Mouse (Mus musculus) forebrain, embryonic 12.5 days (tissue): Measurements from ENCODE around the gene Ifna4. TPM values are rescaled to one million over a fixed set of nuclear protein-coding genes. Genes with fewer than 3 reads are reported as not detected.

ENCODE experiments used
- ATAC-seq: fragments of 200-750 bp; cut with Nextera tagmentation; 2 replicates; pipeline ENCODE4 v1.8.0; 2017; ENCODE audit warnings: moderate TSS enrichment; ENCODE audit not compliant: low FRiP score
- H3K27ac ChIP-seq: fragments of 300-500 bp; sonication (generic); 2 replicates; pipeline ENCODE4 v1.5.1; 2016; ENCODE audit warnings: mild to moderate bottlenecking
- H3K27me3 ChIP-seq: fragments of 300-500 bp; sonication (generic); 2 replicates; pipeline ENCODE4 v1.6.1; 2016; ENCODE audit warnings: mild to moderate bottlenecking
- H3K36me3 ChIP-seq: fragments of 300-500 bp; sonication (generic); replicated peaks from 2 replicates; pipeline ENCODE4 v1.6.1; 2016; ENCODE audit warnings: mild to moderate bottlenecking
- H3K4me1 ChIP-seq: fragments of 300-500 bp; sonication (generic); 2 replicates; pipeline ENCODE4 v1.6.1; 2016
- H3K4me2 ChIP-seq: fragments of 300-500 bp; sonication (generic); 2 replicates; pipeline ENCODE4 v1.6.1; 2016; ENCODE audit warnings: mild to moderate bottlenecking, moderate library complexity
- H3K4me3 ChIP-seq: fragments of 300-500 bp; sonication (generic); replicated peaks from 2 replicates; pipeline ENCODE4 v1.5.1; 2016; ENCODE audit warnings: mild to moderate bottlenecking
- H3K9ac ChIP-seq: fragments of 300-500 bp; sonication (generic); 2 replicates; pipeline ENCODE4 v1.6.1; 2016; ENCODE audit warnings: mild to moderate bottlenecking
- H3K9me3 ChIP-seq: fragments of 300-500 bp; sonication (generic); 2 replicates; pipeline ENCODE4 v1.6.1; 2016
- WGBS: fragments of 180-500 bp; shearing (Covaris S2); methylation state at CpG from one replicate; pipeline ENCODE4 v1.1.7; 2016; 5-methylcytosine and 5-hydroxymethylcytosine counted together
- polyA plus RNA-seq: library from polyadenylated mRNA; unstranded; fragments of >200 nt; fragmentation: Nextera tagmentation; extraction: Ambion mirVana; gene quantifications from 2 replicates; pipeline ENCODE4 v1.2.1, GENCODE M21; 2016

The Ifna4 gene
- polyA plus RNA-seq, 1 experiment from 2014 or later = not detected

GRCm38 (mm10) chr4:88867926-88868911, 26.6 kb downstream of the Ifna4 start:
- peaks cover 12% of the 10 kb centered on the region for H3K4me1 ChIP-seq
- H3K4me2 ChIP-seq = peak overlapping the region; percentile 87
- no peaks in the 10 kb centered on the region for H3K36me3 ChIP-seq
- peak overlapping the region; percentile 52 for H3K4me3 ChIP-seq
- H3K27me3 ChIP-seq = peaks cover 24% of the 10 kb centered on the region
- peak overlapping the region; percentile 61 for H3K9ac ChIP-seq
- 0 out of 2 replicates have a peak overlapping the region, but pooled peaks have one; percentile 6 for H3K27ac ChIP-seq
- peak; percentile 76 for ATAC-seq
- 8% methylated on average over 31 of the region's 31 CpGs for WGBS
- no peaks in the 10 kb centered on the region for H3K9me3 ChIP-seq

DNA sequence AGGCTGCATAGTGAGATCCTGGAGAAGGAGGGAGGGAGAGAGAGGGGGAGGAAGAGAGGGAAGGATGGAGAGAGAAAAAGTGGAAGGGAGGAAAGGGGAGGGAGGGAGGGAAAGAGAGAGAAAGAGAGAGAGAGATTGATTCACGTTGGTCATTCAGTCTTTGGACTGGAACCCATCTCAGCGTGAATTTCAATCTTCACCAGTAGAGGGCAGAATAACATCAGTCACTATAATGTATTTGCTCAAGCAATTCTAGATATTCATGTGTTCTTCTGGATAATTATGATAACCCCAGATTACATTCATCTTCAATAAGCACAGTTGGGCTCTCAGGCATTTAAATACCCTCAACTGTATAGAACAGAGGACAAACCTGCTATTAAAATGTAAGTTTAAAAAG, 31.0 kb downstream of the Ifna4 start:
- H3K9ac ChIP-seq = no peak overlapping the region
- H3K4me3 ChIP-seq = no peak overlapping the region
- H3K27me3 ChIP-seq = peaks cover 7% of the 10 kb centered on the region
- 2% methylated on average over 2 of the region's 2 CpGs for WGBS
- peak; percentile 31; the same call in 1 of the 2 replicates for ATAC-seq
- no peak overlapping the region for H3K4me2 ChIP-seq
- no peaks in the 10 kb centered on the region for H3K9me3 ChIP-seq
- no peaks in the 10 kb centered on the region for H3K36me3 ChIP-seq
- H3K27ac ChIP-seq = no peak overlapping the region
- H3K4me1 ChIP-seq = peaks cover 7% of the 10 kb centered on the region

DNA sequence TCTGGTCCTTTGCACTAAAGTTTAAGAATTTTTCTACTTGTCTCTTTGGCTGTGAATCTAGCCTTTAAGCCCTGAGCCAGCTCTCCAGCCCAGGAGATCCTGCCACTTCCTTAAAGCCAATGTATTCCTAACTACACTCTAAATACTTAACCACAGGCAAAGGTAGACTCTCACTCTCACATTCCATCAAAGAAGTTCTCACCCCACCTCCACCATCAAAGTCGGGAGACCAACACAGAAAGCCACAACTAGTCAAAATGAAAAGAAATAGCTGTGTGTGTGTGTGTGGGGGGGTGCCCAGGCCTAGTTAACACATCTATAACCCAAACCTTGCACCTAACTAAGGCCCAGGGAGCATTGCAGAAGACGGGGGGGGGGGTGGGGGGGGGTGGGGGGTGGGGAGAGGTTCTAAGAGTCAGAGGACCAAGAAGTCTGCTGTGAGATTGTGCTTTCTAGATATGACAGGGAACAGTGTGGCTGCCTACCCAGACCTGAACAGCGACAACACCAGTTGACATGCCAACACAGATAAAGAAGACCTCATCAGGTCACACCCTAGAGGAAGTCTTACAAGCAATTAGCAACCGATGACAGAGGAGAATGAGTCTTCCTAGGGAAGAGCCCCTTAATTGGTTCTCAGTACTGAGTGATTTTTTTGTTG, 33.9 kb downstream of the Ifna4 start:
- 83% methylated on average over 4 of the region's 4 CpGs for WGBS
- ATAC-seq = no peak
- no peak overlapping the region for H3K4me3 ChIP-seq
- H3K27me3 ChIP-seq = peaks cover 6% of the 10 kb centered on the region; the same call in 1 of the 2 replicates
- no peaks in the 10 kb centered on the region for H3K4me1 ChIP-seq
- no peaks in the 10 kb centered on the region for H3K36me3 ChIP-seq
- no peak overlapping the region for H3K9ac ChIP-seq
- H3K9me3 ChIP-seq = no peaks in the 10 kb centered on the region
- H3K4me2 ChIP-seq = no peak overlapping the region
- H3K27ac ChIP-seq = no peak overlapping the region

DNA sequence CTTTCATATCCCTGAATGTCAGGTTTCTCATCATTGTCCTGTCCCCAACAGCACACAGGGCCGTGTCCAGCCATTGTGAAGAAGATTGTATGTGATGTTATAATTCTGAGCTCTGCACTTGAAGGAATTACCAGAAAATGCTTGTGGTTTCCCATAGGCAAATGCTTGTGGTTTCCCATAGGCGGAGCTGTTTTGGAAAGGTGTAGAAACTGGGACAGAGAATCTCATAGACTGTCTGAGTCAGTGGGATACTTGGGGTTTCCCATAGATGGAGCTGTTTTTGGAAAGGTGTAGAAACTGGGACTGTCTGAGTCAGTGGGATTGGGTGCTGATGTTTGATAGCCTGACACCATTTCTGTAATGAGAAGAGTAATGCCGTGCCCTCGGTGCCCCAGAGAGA, 34.9 kb downstream of the Ifna4 start:
- H3K27me3 ChIP-seq = peaks cover 5% of the 10 kb centered on the region; the same call in 1 of the 2 replicates
- H3K4me3 ChIP-seq = no peak overlapping the region
- H3K9me3 ChIP-seq = no peaks in the 10 kb centered on the region
- no peak overlapping the region for H3K4me2 ChIP-seq
- H3K9ac ChIP-seq = no peak overlapping the region
- H3K36me3 ChIP-seq = no peaks in the 10 kb centered on the region
- no peak for ATAC-seq
- 80% methylated on average over 4 of the region's 4 CpGs for WGBS
- H3K4me1 ChIP-seq = no peaks in the 10 kb centered on the region
- H3K27ac ChIP-seq = no peak overlapping the region

DNA sequence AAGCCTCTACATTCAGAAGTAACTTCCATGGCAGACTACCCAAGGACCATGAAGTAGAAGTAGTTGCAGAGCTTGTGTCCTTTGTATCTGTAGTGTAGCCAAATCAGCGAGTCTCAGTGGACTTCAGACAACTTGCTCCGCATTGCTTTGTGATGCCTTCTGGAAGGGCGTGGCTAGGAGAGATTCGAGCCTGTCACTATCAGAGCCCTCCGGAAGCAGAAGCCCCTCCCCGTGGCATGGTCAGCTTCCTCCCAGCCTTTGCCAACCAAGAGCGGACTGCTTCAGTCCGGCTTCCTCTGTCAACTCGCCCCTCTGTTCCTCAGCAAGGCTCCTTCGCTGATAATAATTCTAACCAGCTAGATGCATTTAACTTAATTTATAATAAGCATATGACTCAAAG, 36.6 kb downstream of the Ifna4 start:
- no peak overlapping the region for H3K27ac ChIP-seq
- no peak for ATAC-seq
- H3K4me1 ChIP-seq = no peaks in the 10 kb centered on the region
- 59% methylated on average over 10 of the region's 10 CpGs for WGBS
- no peaks in the 10 kb centered on the region for H3K36me3 ChIP-seq
- H3K4me2 ChIP-seq = no peak overlapping the region
- H3K9ac ChIP-seq = no peak overlapping the region
- H3K9me3 ChIP-seq = no peaks in the 10 kb centered on the region
- H3K4me3 ChIP-seq = no peak overlapping the region
- H3K27me3 ChIP-seq = peaks cover 5% of the 10 kb centered on the region; the same call in 1 of the 2 replicates

GRCm38 (mm10) chr4:88878772-88879171, 37.1 kb downstream of the Ifna4 start:
- ATAC-seq = no peak
- Histone ChIP-seq H3K36me3 (no peaks in the 10 kb centered on the region), H3K4me2 (no peak overlapping the region), H3K9me3 (no peaks in the 10 kb centered on the region), H3K27ac (no peak overlapping the region), H3K4me1 (no peaks in the 10 kb centered on the region), H3K27me3 (peaks cover 5% of the 10 kb centered on the region; the same call in 1 of the 2 replicates), H3K9ac (no peak overlapping the region), H3K4me3 (no peak overlapping the region)
- WGBS = 77% methylated on average over 4 of the region's 4 CpGs

GRCm38 (mm10) chr4:88880101-88880500, 38.4 kb downstream of the Ifna4 start, which contains the start of gene Ifne:
Ifne (minus strand) TSS chr4:88880201.
- 87% methylated on average over 8 of the region's 8 CpGs for WGBS
- Histone ChIP-seq H3K9me3 (no peaks in the 10 kb centered on the region), H3K4me1 (no peaks in the 10 kb centered on the region), H3K4me3 (no peak within 1 kb of the TSS), H3K9ac (no peak within 1 kb of the TSS), H3K27me3 (peaks cover 5% of the 10 kb centered on the region; the same call in 1 of the 2 replicates), H3K4me2 (no peak within 1 kb of the TSS), H3K27ac (no peak within 1 kb of the TSS), H3K36me3 (no peaks in the 10 kb centered on the region)
- ATAC-seq = no peak

- H3K9ac ChIP-seq = no peak overlapping the region
- no peak overlapping the region for H3K4me3 ChIP-seq
- no peaks in the 10 kb centered on the region for H3K27me3 ChIP-seq
- no peak overlapping the region for H3K27ac ChIP-seq
- no peaks in the 10 kb centered on the region for H3K9me3 ChIP-seq
- H3K4me2 ChIP-seq = no peak overlapping the region
- ATAC-seq = no peak
- no peaks in the 10 kb centered on the region for H3K36me3 ChIP-seq
- H3K4me1 ChIP-seq = no peaks in the 10 kb centered on the region
Observed at GRCm38 (mm10) chr4:88888236-88888635, 46.6 kb downstream of the Ifna4 start.

Other genes with a start within 250 kb of the Ifna4 start
- not detected in 2 replicates for gene Ifna9, start 249.5 kb upstream of the Ifna4 start, polyA plus RNA-seq
- not detected in 2 replicates for gene Ifna12, start 238.5 kb upstream of the Ifna4 start, polyA plus RNA-seq
- gene C87499, start 207.4 kb upstream of the Ifna4 start, polyA plus RNA-seq = not detected in 2 replicates
- gene Ifna13, start 197.4 kb upstream of the Ifna4 start, polyA plus RNA-seq = not detected in 2 replicates
- gene Ifna16, start 164.9 kb upstream of the Ifna4 start, polyA plus RNA-seq = not detected in 2 replicates
- not detected in 2 replicates for gene Ifna2, start 157.9 kb upstream of the Ifna4 start, polyA plus RNA-seq
- gene Ifnab, start 150.5 kb upstream of the Ifna4 start, polyA plus RNA-seq = not detected in 2 replicates
- 1.6 and 2.4 TPM in 2 replicates for gene Gm26566, start 120.1 kb upstream of the Ifna4 start, polyA plus RNA-seq
- 142 and 149 TPM in 2 replicates for gene Klhl9, start 119.4 kb upstream of the Ifna4 start, polyA plus RNA-seq
- not detected in 2 replicates for gene Gm13271, start 87.0 kb upstream of the Ifna4 start, polyA plus RNA-seq
- 0.15 and 0.18 TPM in 2 replicates for gene Gm13283, start 81.7 kb upstream of the Ifna4 start, polyA plus RNA-seq
- 0.55 TPM in 1 of 2 replicates, not detected in the other for gene Gm13290, start 68.0 kb upstream of the Ifna4 start, polyA plus RNA-seq
- not detected in 2 replicates for gene Gm13289, start 64.9 kb upstream of the Ifna4 start, polyA plus RNA-seq
- not detected in 2 replicates for gene Gm13272, start 62.0 kb upstream of the Ifna4 start, polyA plus RNA-seq
- gene Ifnz, start 59.7 kb upstream of the Ifna4 start, polyA plus RNA-seq = not detected in 2 replicates
- gene Gm13276, start 56.2 kb upstream of the Ifna4 start, polyA plus RNA-seq = not detected in 2 replicates
- not detected in 2 replicates for gene Gm13277, start 53.2 kb upstream of the Ifna4 start, polyA plus RNA-seq
- not detected in 2 replicates for gene Gm13278, start 50.3 kb upstream of the Ifna4 start, polyA plus RNA-seq
- not detected in 2 replicates for gene Gm13275, start 47.4 kb upstream of the Ifna4 start, polyA plus RNA-seq
- gene Gm13279, start 44.5 kb upstream of the Ifna4 start, polyA plus RNA-seq = not detected in 2 replicates
- 0.29 TPM in 1 of 2 replicates, not detected in the other for gene Gm13285, start 42.2 kb upstream of the Ifna4 start, polyA plus RNA-seq
- gene Gm13287, start 38.6 kb upstream of the Ifna4 start, polyA plus RNA-seq = not detected in 2 replicates
- 0.15 TPM in 1 of 2 replicates, not detected in the other for gene Gm13288, start 36.3 kb upstream of the Ifna4 start, polyA plus RNA-seq
- gene Ifna7, start 25.6 kb upstream of the Ifna4 start, polyA plus RNA-seq = not detected in 2 replicates
- not detected in 2 replicates for gene Ifna11, start 21.9 kb upstream of the Ifna4 start, polyA plus RNA-seq
- not detected in 2 replicates for gene Ifna6, start 14.4 kb upstream of the Ifna4 start, polyA plus RNA-seq
- not detected in 2 replicates for gene Ifna5, start 6.3 kb upstream of the Ifna4 start, polyA plus RNA-seq
- gene Ifna1, start 8.2 kb downstream of the Ifna4 start, polyA plus RNA-seq = not detected in 2 replicates
- gene Ifne, start 38.3 kb downstream of the Ifna4 start, polyA plus RNA-seq = not detected in 2 replicates